10 mouse cellular contexts compared by ENCODE assay signal in genomic region chr19:47317063-47317938, GRCm38 (mm10).
DNase-seq lines count a peak whose midpoint lies in the region; ATAC-seq and TF ChIP-seq lines count a peak whose summit lies in the region.
"Had no signal": no experiment of that assay in that cellular context is flagged by ENCODE, and none has a peak within 500 bp of the region (broad histone marks: within the 10 kb centered on the region; RNA-seq: fewer than 3 reads in every experiment).

No protein-coding gene starts in this region.

- no peaks in the 10 kb centered on the region for H3K27me3 ChIP-seq in kidney, adult 2 months (replicated peaks; ENCODE audit: control insufficient read depth, insufficient read depth, low read length)
- no peaks in the 10 kb centered on the region for H3K27me3 ChIP-seq in embryonic facial prominence, embryonic 12.5 days
- H3K27me3 ChIP-seq in heart, embryonic 12.5 days (replicated peaks) = no peaks in the 10 kb centered on the region
- H3K27me3 ChIP-seq: neural tube, embryonic 12.5 days; Patski had no signal

- peak; percentile 7; the same call in 1 of the 2 replicates for ATAC-seq in embryonic facial prominence, embryonic 12.5 days (ENCODE audit: insufficient number of reproducible peaks, insufficient read depth, low FRiP score, low TSS enrichment)
- ATAC-seq in heart, embryonic 12.5 days (ENCODE audit: insufficient number of reproducible peaks, low FRiP score) = no peak
- ATAC-seq: Patski had no signal

- TF ChIP-seq CTCF in kidney, adult 2 months (conservative IDR thresholded peaks at IDR 0.05; ENCODE audit: insufficient read depth, insufficient read length, low read depth, low read length) = no peak

- no peaks in the 10 kb centered on the region for H3K4me1 ChIP-seq in kidney, adult 2 months (ENCODE audit: control insufficient read depth, insufficient read depth, low read length)
- peaks cover 87% of the 10 kb centered on the region for H3K4me1 ChIP-seq in embryonic facial prominence, embryonic 12.5 days
- peaks cover 93% of the 10 kb centered on the region for H3K4me1 ChIP-seq in heart, embryonic 12.5 days (replicated peaks)

- H3K4me3 ChIP-seq in kidney, adult 2 months (ENCODE audit: insufficient read depth, low read depth, low read length) = no peak overlapping the region
- no peak overlapping the region for H3K4me3 ChIP-seq in embryonic facial prominence, embryonic 12.5 days
- no peak overlapping the region for H3K4me3 ChIP-seq in heart, embryonic 12.5 days
- H3K4me3 ChIP-seq: neural tube, embryonic 12.5 days had no signal

- WGBS in kidney, adult 2 months = 76% methylated on average over 15 of the region's 15 CpGs
- WGBS in embryonic facial prominence, embryonic 12.5 days = 59% methylated on average over 15 of the region's 15 CpGs
- WGBS in heart, embryonic 12.5 days = 51% methylated on average over 15 of the region's 15 CpGs

- H3K9ac ChIP-seq in embryonic facial prominence, embryonic 12.5 days = no peak overlapping the region
- peak overlapping the region; percentile 42; the same call in 1 of the 2 replicates for H3K9ac ChIP-seq in heart, embryonic 12.5 days
- H3K9ac ChIP-seq: neural tube, embryonic 12.5 days had no signal

- H3K36me3 ChIP-seq in kidney, adult 2 months (ENCODE audit: control insufficient read depth, insufficient read depth, low read length) = no peaks in the 10 kb centered on the region
- peaks cover 2% of the 10 kb centered on the region; the same call in 1 of the 2 replicates for H3K36me3 ChIP-seq in embryonic facial prominence, embryonic 12.5 days
- H3K36me3 ChIP-seq in heart, embryonic 12.5 days = peaks cover 5% of the 10 kb centered on the region
- H3K36me3 ChIP-seq: neural tube, embryonic 12.5 days had no signal

- no peak for TF ChIP-seq POLR2A in kidney, adult 2 months (IDR thresholded peaks at IDR 0.05; ENCODE audit: low read depth, low read length)

- H3K27ac ChIP-seq in kidney, adult 2 months (ENCODE audit: insufficient read depth, low read depth, low read length) = no peak overlapping the region
- H3K27ac ChIP-seq in embryonic facial prominence, embryonic 12.5 days = peak overlapping the region; percentile 78
- H3K27ac ChIP-seq in heart, embryonic 12.5 days (ENCODE audit: poor library complexity, severe bottlenecking) = peak overlapping the region; percentile 74
- H3K27ac ChIP-seq: neural tube, embryonic 12.5 days had no signal

- H3K9me3 ChIP-seq in embryonic facial prominence, embryonic 12.5 days = no peaks in the 10 kb centered on the region
- no peaks in the 10 kb centered on the region for H3K9me3 ChIP-seq in heart, embryonic 12.5 days (replicated peaks)
- H3K9me3 ChIP-seq: neural tube, embryonic 12.5 days had no signal

- H3K4me2 ChIP-seq in embryonic facial prominence, embryonic 12.5 days (replicated peaks) = no peak overlapping the region
- H3K4me2 ChIP-seq in heart, embryonic 12.5 days = peak overlapping the region; percentile 10
- H3K4me2 ChIP-seq: neural tube, embryonic 12.5 days had no signal

- DNase-seq in kidney, postnatal 10 days = peak; percentile 77
- no peak for DNase-seq in kidney, adult 2 months
- peak; percentile 56 to 65 for DNase-seq in layer of hippocampus, postnatal 36 days
- peak; percentile 86 to 89 for DNase-seq in right cerebral cortex, postnatal 10 days (ENCODE audit: low spot score in 2 of 2)
- DNase-seq in cerebellum, postnatal 36 days = no peak
- DNase-seq in B cell, adult 2 months = no peak

Comparison
In these comparisons a context has a peak if more than half of its experiments do, and no peak if none do; other contexts are left out.
1. DNase-seq: peak in kidney, postnatal 10 days (single experiment), layer of hippocampus, postnatal 36 days (2 of 2) and right cerebral cortex, postnatal 10 days (2 of 2); none in kidney, adult 2 months (single experiment), cerebellum, postnatal 36 days (0 of 2) and B cell, adult 2 months (0 of 2).